Mouse (Mus musculus): ENCODE data around the gene Ptprr.

- TF ChIP-seq POLR2A (IDR thresholded peaks at IDR 0.05; ENCODE audit: control insufficient read depth, low read depth, low read length) (no peak), CTCF (IDR thresholded peaks at IDR 0.05; ENCODE audit: control insufficient read depth, insufficient read depth, insufficient replicate concordance, low read depth, low read length) (no peak)
Measured at GRCm38 (mm10) chr10:116001838-116002237, 16.2 kb upstream of the Ptprr start.
